Mouse (Mus musculus) heart, postnatal 10 days (tissue): ENCODE data around the gene Rpia. TPM values are rescaled to one million over a fixed set of nuclear protein-coding genes. Genes with fewer than 3 reads are reported as not detected.

ENCODE experiments used
- DNase-seq, 2 experiments: peaks; one replicate each; pipeline ENCODE4 v3.0.0; 2021
- intact Hi-C: fragments of 180-260 bp; cut with DNase I; formaldehyde crosslinking; loops from one replicate; pipeline ENCODE4 v1.15.1; 2025
- total RNA-seq, 2 experiments: library from RNA; stranded (reverse); gene quantifications; 2 replicates each; pipeline ENCODE4 v1.2.3; 2021

Rpia gene
- total RNA-seq, 2 experiments from 2014 or later: 7.4 to 11.1 TPM

- DNase-seq: no peak
- intact Hi-C loops: no loop called here
These were observed 37.2 kb downstream of the Rpia start for GRCm38 (mm10) chr6:70754833-70755232.

DNA sequence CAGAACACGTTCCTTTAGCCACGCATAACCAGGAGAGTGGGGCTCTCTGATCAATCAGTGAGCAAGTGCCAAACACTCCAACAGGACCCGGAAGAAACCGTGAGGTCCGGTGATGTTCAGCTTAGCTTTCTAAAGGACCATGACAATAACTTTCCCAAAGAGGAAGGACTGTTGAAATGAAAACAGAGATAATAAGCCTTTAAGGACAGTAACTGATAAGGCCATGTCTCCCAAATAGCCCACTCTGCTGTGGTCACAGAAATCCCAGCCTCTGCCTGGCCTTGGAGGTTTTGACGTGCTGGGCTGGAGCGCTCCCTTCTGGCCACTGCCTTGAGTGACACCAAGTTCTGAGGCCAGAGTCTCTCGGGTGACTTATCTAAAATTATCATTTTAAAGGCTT lies 39.7 kb downstream of the Rpia start:
- intact Hi-C loops: no loop called here
- DNase-seq: peak in 1 of 2 experiments; percentile 37

GRCm38 (mm10) chr6:70751898-70752273 lies 40.1 kb downstream of the Rpia start:
- intact Hi-C loops: loop anchor here (1.0 kb wide), 1 partner anchor 38 kb away; no protein-coding TSS in a partner anchor

GRCm38 (mm10) chr6:70751251-70751897 lies 40.7 kb downstream of the Rpia start:
- DNase-seq: no peak
- intact Hi-C loops: loop anchor here (1.0 kb wide), 1 partner anchor 37 kb away; no protein-coding TSS in a partner anchor

More at GRCm38 (mm10) chr6:70751898-70752273, 40.1 kb downstream of the Rpia start:
- no peak for DNase-seq

GRCm38 (mm10) chr6:70749750-70750149 lies 42.3 kb downstream of the Rpia start:
- no peak for DNase-seq
- intact Hi-C loops: no loop called here

- intact Hi-C loops: no loop called here
These were observed 44.3 kb downstream of the Rpia start for GRCm38 (mm10) chr6:70747702-70748101.

DNA sequence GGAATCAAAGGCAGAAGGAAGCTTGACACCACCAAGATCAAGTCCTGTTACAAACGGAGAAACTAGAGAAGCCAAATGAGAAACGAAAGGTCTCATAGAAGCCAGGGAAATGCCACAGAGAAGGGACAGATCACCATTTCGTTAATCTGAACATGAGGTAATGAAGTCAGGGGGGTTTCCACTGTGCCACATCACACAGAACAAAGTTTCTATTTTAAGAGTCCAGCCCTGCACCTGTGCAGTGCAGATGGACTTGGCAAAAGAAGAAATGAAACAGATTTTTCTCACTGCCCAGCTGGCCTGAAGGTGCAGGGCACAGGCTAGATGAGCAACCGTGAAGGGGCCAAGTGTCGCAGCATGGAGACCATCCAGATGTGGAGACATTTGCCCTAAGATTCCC lies 48.1 kb downstream of the Rpia start:
- intact Hi-C loops: no loop called here
- DNase-seq: no peak

More at GRCm38 (mm10) chr6:70747702-70748101, 44.3 kb downstream of the Rpia start:
- no peak for DNase-seq

DNA sequence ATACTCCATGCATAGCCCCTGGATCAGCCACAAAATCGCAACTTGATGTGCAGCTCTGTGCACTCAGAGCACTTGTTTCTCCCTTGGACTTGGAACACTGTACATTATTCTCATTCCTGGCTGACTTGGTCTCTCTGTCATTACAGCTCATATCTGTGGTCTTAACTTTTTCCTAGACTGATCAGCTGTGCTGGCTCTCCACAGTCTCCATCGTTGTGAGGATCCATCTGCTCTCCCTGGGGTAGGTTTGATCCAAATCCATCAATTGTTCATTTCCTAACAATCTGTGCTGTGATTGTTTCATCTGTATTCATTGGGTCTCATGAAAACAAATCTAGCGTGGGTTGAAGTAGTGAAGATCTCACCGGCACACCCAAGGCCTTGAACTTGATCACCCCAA lies 49.2 kb downstream of the Rpia start:
- no peak for DNase-seq
- intact Hi-C loops: no loop called here

GRCm38 (mm10) chr6:70740535-70740934 lies 51.5 kb downstream of the Rpia start:
- no peak for DNase-seq
- intact Hi-C loops: no loop called here

GRCm38 (mm10) chr6:70739456-70739855 lies 52.6 kb downstream of the Rpia start:
- intact Hi-C loops: no loop called here

DNA sequence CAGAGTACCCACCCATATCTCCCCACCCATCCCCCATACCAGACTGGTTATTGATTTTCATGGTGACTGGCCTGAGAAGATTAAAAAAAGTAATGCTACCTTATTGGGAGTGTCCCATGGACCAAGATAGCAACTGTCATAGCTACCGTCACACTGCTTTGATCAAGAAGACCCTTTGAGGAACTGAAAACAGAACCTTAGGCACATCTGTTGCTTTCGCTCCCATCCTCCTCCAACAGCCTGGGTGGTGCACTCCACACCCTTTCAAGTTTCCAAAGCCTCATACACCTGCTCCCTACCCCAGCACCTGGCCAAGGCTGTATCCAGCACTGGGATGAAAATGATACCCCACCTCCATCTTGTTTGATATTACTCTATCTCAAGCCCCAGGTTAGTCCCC lies 56.5 kb downstream of the Rpia start:
- intact Hi-C loops: no loop called here
- no peak for DNase-seq

More at GRCm38 (mm10) chr6:70739456-70739855, 52.6 kb downstream of the Rpia start:
- DNase-seq: no peak

GRCm38 (mm10) chr6:70730828-70731227 lies 61.2 kb downstream of the Rpia start:
- DNase-seq: no peak
- intact Hi-C loops: no loop called here

- no peak for DNase-seq
- intact Hi-C loops: no loop called here
These were observed 62.9 kb downstream of the Rpia start for GRCm38 (mm10) chr6:70729125-70729524.

DNA sequence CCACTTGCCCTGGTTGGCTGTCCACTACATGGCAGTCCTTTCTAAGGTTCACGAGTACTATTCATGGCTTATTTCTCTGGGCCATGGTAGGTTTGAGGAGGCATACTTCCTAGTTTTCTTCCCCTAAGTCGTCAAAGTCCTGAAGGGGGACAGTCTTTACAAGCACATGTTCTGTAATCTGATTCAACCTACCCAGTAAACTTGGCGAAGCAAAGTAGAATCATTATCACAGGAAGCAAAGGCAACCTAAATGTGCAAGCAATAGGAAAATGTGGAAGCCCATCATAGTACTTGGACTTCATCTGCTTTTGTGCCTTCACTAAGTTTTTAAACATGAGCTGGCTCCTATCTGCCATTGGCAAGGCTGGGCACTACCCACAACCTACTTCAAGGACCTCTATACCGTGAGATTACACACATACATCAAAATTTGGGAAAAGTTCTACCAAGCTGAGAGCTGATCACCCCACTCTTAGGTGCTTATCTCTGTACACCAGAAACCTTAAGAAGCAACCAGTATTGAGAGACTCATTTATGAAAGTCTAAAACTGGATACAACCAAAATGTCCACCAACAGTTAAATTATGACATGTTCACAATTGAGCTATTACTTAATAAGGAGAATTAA lies 64.8 kb downstream of the Rpia start:
- DNase-seq: no peak
- intact Hi-C loops: no loop called here

- DNase-seq: no peak
- intact Hi-C loops: no loop called here
These were observed 66.4 kb downstream of the Rpia start for GRCm38 (mm10) chr6:70725639-70726038.

GRCm38 (mm10) chr6:70724722-70725121 lies 67.3 kb downstream of the Rpia start:
- intact Hi-C loops: no loop called here
- DNase-seq: no peak

DNA sequence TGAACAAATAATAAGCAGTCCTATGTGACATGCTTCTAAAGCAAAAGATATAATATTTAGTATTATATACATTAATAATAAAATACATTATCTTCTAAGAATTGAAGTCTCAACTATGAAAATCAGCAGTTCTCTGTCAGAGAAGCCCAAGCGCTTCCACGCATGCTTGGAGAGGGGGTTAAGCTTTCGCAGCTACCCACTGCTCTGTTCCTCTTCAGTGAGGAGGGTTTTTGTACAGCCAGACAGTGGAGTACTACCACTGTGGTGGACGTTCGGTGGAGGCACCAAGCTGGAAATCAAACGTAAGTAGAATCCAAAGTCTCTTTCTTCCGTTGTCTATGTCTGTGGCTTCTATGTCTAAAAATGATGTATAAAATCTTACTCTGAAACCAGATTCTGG lies 69.7 kb downstream of the Rpia start:
- no peak for DNase-seq
- intact Hi-C loops: no loop called here

DNA sequence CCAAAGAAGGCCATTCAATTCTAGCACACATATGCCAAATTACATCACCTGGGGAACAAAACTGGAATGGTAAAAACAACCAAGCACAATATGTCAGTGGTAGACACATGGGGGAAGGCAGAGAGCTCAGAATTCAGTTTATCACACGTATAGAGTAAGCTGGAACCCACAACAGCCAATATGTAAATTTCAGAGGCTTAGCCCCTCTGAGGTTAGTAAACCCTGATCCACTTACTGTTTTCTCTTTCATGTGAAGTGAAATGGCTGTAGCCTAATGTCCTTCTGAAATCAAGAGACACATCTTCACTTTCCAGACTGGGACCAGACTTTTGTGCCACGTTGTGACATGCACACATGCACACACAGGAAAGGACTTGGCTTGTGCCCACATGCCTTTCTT lies 73.3 kb downstream of the Rpia start:
- intact Hi-C loops: no loop called here
- no peak for DNase-seq

- intact Hi-C loops: no loop called here
- DNase-seq: no peak
These were observed 73.9 kb downstream of the Rpia start for GRCm38 (mm10) chr6:70718164-70718563.

DNA sequence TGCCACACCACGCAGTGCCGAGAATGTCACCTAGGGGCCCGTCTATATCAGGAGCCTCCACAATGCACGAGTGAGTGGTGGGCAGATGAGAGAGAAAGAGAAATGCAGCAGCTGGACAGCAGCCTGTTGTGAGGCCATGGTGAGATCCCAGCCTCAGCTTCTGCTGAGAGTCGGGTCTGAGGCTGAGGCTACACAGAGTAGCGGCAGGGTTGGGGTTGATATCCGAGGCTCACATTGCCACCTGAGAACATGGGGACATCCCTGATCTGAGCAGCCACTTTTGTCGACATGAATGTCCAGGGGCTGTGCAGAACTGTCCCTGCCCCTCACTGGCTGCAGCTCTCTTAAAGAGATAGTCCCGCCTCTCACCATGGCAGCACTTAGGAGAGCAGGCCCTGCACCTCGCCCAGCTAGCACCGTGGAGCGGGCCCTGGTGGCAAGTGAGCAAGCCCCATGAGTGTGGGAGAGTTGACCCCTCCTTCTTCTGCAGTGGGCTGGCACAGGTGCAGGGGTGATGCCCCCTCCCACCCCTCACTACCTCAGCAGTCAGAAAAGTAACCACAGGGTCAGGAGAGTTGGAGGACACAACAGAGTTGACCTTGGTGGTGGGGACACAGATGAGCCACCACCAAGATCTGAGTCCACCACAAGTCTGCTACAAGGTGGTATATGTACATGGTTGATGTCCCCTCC lies 75.2 kb downstream of the Rpia start:
- intact Hi-C loops: no loop called here
- no peak for DNase-seq
